Mouse (Mus musculus): ENCODE results near the gene Ptbp1. TPM values are rescaled to one million over a fixed set of nuclear protein-coding genes. Genes with fewer than 3 reads are reported as not detected.

Gene Ptbp1
- polyA plus RNA-seq, 1 experiment from 2014 or later, result 215 TPM

- Histone ChIP-seq H3K4me1 (ENCODE audit: control insufficient read depth, insufficient read depth, low read length) (peaks cover 41% of the 10 kb centered on the region), H3K27ac (ENCODE audit: low read depth, low read length) (peak overlapping the region; percentile 99)
- DNase-seq (ENCODE audit: low spot score), result no peak
These were observed 1.4 kb upstream of the Ptbp1 start for GRCm38 (mm10) chr10:79852827-79853226.

GRCm38 (mm10) chr10:79853392-79853791 is 835 bp upstream of the Ptbp1 start:
- peak; percentile 22; the same call in 1 of the 2 replicates for ATAC-seq (ENCODE audit: insufficient read depth, low FRiP score, low TSS enrichment)
- peak; percentile 80 for DNase-seq (ENCODE audit: low spot score)
- H3K4me3 ChIP-seq (ENCODE audit: low read depth, low read length), result peak overlapping the region; percentile 99
- H3K27me3 ChIP-seq (ENCODE audit: control insufficient read depth, insufficient read depth, low read length), result no peaks in the 10 kb centered on the region
- WGBS, result under 1% methylated on average over 15 of the region's 15 CpGs
- H3K27ac ChIP-seq (ENCODE audit: low read depth, low read length), result peak overlapping the region; percentile 99
- H3K4me1 ChIP-seq (ENCODE audit: control insufficient read depth, insufficient read depth, low read length), result peaks cover 46% of the 10 kb centered on the region
- H3K9me3 ChIP-seq (ENCODE audit: control insufficient read depth, low read length), result no peaks in the 10 kb centered on the region
- H3K9ac ChIP-seq (ENCODE audit: low read length), result peak overlapping the region; percentile 88
- peaks cover 6% of the 10 kb centered on the region for H3K36me3 ChIP-seq (ENCODE audit: control insufficient read depth, insufficient read depth, low read length)
- H3K4me2 ChIP-seq (ENCODE audit: low read depth), result peak overlapping the region; percentile 92

More at GRCm38 (mm10) chr10:79852827-79853226, 1.4 kb upstream of the Ptbp1 start:
- H3K4me3 ChIP-seq (ENCODE audit: low read depth, low read length), result peak overlapping the region; percentile 99
- H3K9me3 ChIP-seq (ENCODE audit: control insufficient read depth, low read length), result no peaks in the 10 kb centered on the region
- peak overlapping the region; percentile 88 for H3K9ac ChIP-seq (ENCODE audit: low read length)
- H3K36me3 ChIP-seq (ENCODE audit: control insufficient read depth, insufficient read depth, low read length), result peaks cover 3% of the 10 kb centered on the region
- H3K4me2 ChIP-seq (ENCODE audit: low read depth), result peak overlapping the region; percentile 92
- WGBS, result 37% methylated on average over 8 of the region's 8 CpGs
- H3K27me3 ChIP-seq (ENCODE audit: control insufficient read depth, insufficient read depth, low read length), result no peaks in the 10 kb centered on the region
- ATAC-seq (ENCODE audit: insufficient read depth, low FRiP score, low TSS enrichment), result no peak

- peak overlapping the region; percentile 100 for H3K27ac ChIP-seq (ENCODE audit: low read depth, low read length)
- H3K4me1 ChIP-seq (ENCODE audit: control insufficient read depth, insufficient read depth, low read length), result peaks cover 48% of the 10 kb centered on the region
- DNase-seq (ENCODE audit: low spot score) (peak; percentile 88), ATAC-seq (ENCODE audit: insufficient read depth, low FRiP score, low TSS enrichment) (peak; percentile 24)
- peak overlapping the region; percentile 94 for H3K4me2 ChIP-seq (ENCODE audit: low read depth)
- H3K9ac ChIP-seq (ENCODE audit: low read length), result peak overlapping the region; percentile 99
- under 1% methylated on average over 80 of the region's 83 CpGs for WGBS
- no peaks in the 10 kb centered on the region for H3K9me3 ChIP-seq (ENCODE audit: control insufficient read depth, low read length)
- peak overlapping the region; percentile 99 for H3K4me3 ChIP-seq (ENCODE audit: low read depth, low read length)
- no peaks in the 10 kb centered on the region for H3K27me3 ChIP-seq (ENCODE audit: control insufficient read depth, insufficient read depth, low read length)
- H3K36me3 ChIP-seq (ENCODE audit: control insufficient read depth, insufficient read depth, low read length), result peaks cover 16% of the 10 kb centered on the region
These were observed 744 bp downstream of the Ptbp1 start for GRCm38 (mm10) chr10:79854801-79855541.

- DNase-seq (ENCODE audit: low spot score) (no peak), ATAC-seq (ENCODE audit: insufficient read depth, low FRiP score, low TSS enrichment) (no peak)
- Histone ChIP-seq H3K9me3 (ENCODE audit: control insufficient read depth, low read length) (no peaks in the 10 kb centered on the region), H3K27me3 (ENCODE audit: control insufficient read depth, insufficient read depth, low read length) (no peaks in the 10 kb centered on the region), H3K4me1 (ENCODE audit: control insufficient read depth, insufficient read depth, low read length) (peaks cover 48% of the 10 kb centered on the region), H3K36me3 (ENCODE audit: control insufficient read depth, insufficient read depth, low read length) (peaks cover 22% of the 10 kb centered on the region), H3K27ac (ENCODE audit: low read depth, low read length) (no peak overlapping the region; the same call in 1 of the 2 replicates), H3K4me2 (ENCODE audit: low read depth) (peak overlapping the region; percentile 94), H3K4me3 (ENCODE audit: low read depth, low read length) (peak overlapping the region; percentile 99), H3K9ac (ENCODE audit: low read length) (peak overlapping the region; percentile 99)
- 3% methylated on average over 10 of the region's 10 CpGs for WGBS
These were observed 1.4 kb downstream of the Ptbp1 start for GRCm38 (mm10) chr10:79855558-79856184.

GRCm38 (mm10) chr10:79856280-79856679 is 2.1 kb downstream of the Ptbp1 start:
- WGBS, result 58% methylated on average over 6 of the region's 6 CpGs
- Histone ChIP-seq H3K9ac (ENCODE audit: low read length) (peak overlapping the region; percentile 99), H3K9me3 (ENCODE audit: control insufficient read depth, low read length) (no peaks in the 10 kb centered on the region), H3K27me3 (ENCODE audit: control insufficient read depth, insufficient read depth, low read length) (no peaks in the 10 kb centered on the region), H3K27ac (ENCODE audit: low read depth, low read length) (no peak overlapping the region), H3K36me3 (ENCODE audit: control insufficient read depth, insufficient read depth, low read length) (peaks cover 28% of the 10 kb centered on the region), H3K4me3 (ENCODE audit: low read depth, low read length) (peak overlapping the region; percentile 99), H3K4me1 (ENCODE audit: control insufficient read depth, insufficient read depth, low read length) (peaks cover 48% of the 10 kb centered on the region), H3K4me2 (ENCODE audit: low read depth) (peak overlapping the region; percentile 94)
- ATAC-seq (ENCODE audit: insufficient read depth, low FRiP score, low TSS enrichment) (no peak), DNase-seq (ENCODE audit: low spot score) (no peak)

GRCm38 (mm10) chr10:79856704-79857451 is 2.7 kb downstream of the Ptbp1 start:
- peaks cover 30% of the 10 kb centered on the region for H3K36me3 ChIP-seq (ENCODE audit: control insufficient read depth, insufficient read depth, low read length)
- H3K27me3 ChIP-seq (ENCODE audit: control insufficient read depth, insufficient read depth, low read length), result no peaks in the 10 kb centered on the region
- H3K4me1 ChIP-seq (ENCODE audit: control insufficient read depth, insufficient read depth, low read length), result peaks cover 42% of the 10 kb centered on the region
- ATAC-seq (ENCODE audit: insufficient read depth, low FRiP score, low TSS enrichment) (no peak), DNase-seq (ENCODE audit: low spot score) (no peak)
- H3K4me2 ChIP-seq (ENCODE audit: low read depth), result peak overlapping the region; percentile 94
- H3K27ac ChIP-seq (ENCODE audit: low read depth, low read length), result no peak overlapping the region
- peak overlapping the region; percentile 99 for H3K9ac ChIP-seq (ENCODE audit: low read length)
- no peaks in the 10 kb centered on the region for H3K9me3 ChIP-seq (ENCODE audit: control insufficient read depth, low read length)
- 66% methylated on average over 7 of the region's 7 CpGs for WGBS
- H3K4me3 ChIP-seq (ENCODE audit: low read depth, low read length), result peak overlapping the region; percentile 99

GRCm38 (mm10) chr10:79857452-79857811 is 3.2 kb downstream of the Ptbp1 start:
- Histone ChIP-seq H3K4me1 (ENCODE audit: control insufficient read depth, insufficient read depth, low read length) (peaks cover 37% of the 10 kb centered on the region), H3K4me3 (ENCODE audit: low read depth, low read length) (peak overlapping the region; percentile 99), H3K27ac (ENCODE audit: low read depth, low read length) (no peak overlapping the region), H3K27me3 (ENCODE audit: control insufficient read depth, insufficient read depth, low read length) (no peaks in the 10 kb centered on the region), H3K4me2 (ENCODE audit: low read depth) (peak overlapping the region; percentile 94), H3K9me3 (ENCODE audit: control insufficient read depth, low read length) (no peaks in the 10 kb centered on the region), H3K36me3 (ENCODE audit: control insufficient read depth, insufficient read depth, low read length) (peaks cover 36% of the 10 kb centered on the region), H3K9ac (ENCODE audit: low read length) (peak overlapping the region; percentile 26; the same call in 1 of the 2 replicates)
- 54% methylated on average over 4 of the region's 4 CpGs for WGBS
- no peak for ATAC-seq (ENCODE audit: insufficient read depth, low FRiP score, low TSS enrichment)
- DNase-seq (ENCODE audit: low spot score), result no peak

- Histone ChIP-seq H3K27ac (ENCODE audit: low read depth, low read length) (no peak overlapping the region), H3K9ac (ENCODE audit: low read length) (no peak overlapping the region)
These were observed 3.7 kb downstream of the Ptbp1 start for GRCm38 (mm10) chr10:79857894-79858293.

More at GRCm38 (mm10) chr10:79857894-79858293, 3.7 kb downstream of the Ptbp1 start:
- ATAC-seq (ENCODE audit: insufficient read depth, low FRiP score, low TSS enrichment) (no peak), DNase-seq (ENCODE audit: low spot score) (no peak)
- 87% methylated on average over 2 of the region's 2 CpGs for WGBS
- Histone ChIP-seq H3K4me1 (ENCODE audit: control insufficient read depth, insufficient read depth, low read length) (peaks cover 32% of the 10 kb centered on the region), H3K4me2 (ENCODE audit: low read depth) (peak overlapping the region; percentile 94), H3K9me3 (ENCODE audit: control insufficient read depth, low read length) (no peaks in the 10 kb centered on the region), H3K27me3 (ENCODE audit: control insufficient read depth, insufficient read depth, low read length) (no peaks in the 10 kb centered on the region), H3K4me3 (ENCODE audit: low read depth, low read length) (peak overlapping the region; percentile 99), H3K36me3 (ENCODE audit: control insufficient read depth, insufficient read depth, low read length) (peaks cover 40% of the 10 kb centered on the region)
